Mouse (Mus musculus): ENCODE measurements around the gene Kcnk10.

GRCm38 (mm10) chr12:98535494-98535901 is 42.6 kb downstream of the Kcnk10 start:
- TF ChIP-seq POLR2A (IDR thresholded peaks at IDR 0.05; ENCODE audit: extremely low read depth, insufficient read depth, low read length) (no peak), CTCF (IDR thresholded peaks at IDR 0.05; ENCODE audit: extremely low read depth, insufficient read depth, low read length) (no peak)

Data from cortical plate, adult 2 months (tissue).